Mouse (Mus musculus): ENCODE data around the gene Dhodh.

DNA sequence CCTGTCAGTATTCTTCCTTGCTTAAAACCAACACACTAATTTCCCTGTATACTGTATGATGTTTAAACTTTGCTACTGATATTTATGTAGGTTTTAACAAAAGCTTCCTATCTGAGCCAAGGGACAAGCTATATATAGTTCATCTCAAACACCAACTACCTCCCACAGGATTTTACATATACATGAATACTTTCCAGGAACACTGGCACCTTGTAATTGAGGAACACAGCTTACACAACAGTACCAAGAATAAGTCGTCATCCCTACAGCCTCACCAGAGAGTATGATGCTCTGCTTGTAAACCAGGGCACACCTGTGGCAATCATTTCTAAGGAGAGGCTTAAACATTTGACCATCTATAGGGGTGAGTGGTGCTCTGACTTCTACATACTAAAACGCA is 1.7 kb downstream of the Dhodh start:
- TF ChIP-seq CTCF (IDR thresholded peaks at IDR 0.05; ENCODE audit: low read depth, low read length): no peak
- TF ChIP-seq POLR2A (IDR thresholded peaks at IDR 0.05; ENCODE audit: insufficient read depth, low read length): no peak

All from ES-Bruce4 (cell line).